Mouse (Mus musculus) hindbrain, embryonic 15.5 days (tissue): ENCODE data around the gene Padi1. TPM values are rescaled to one million over a fixed set of nuclear protein-coding genes. Genes with fewer than 3 reads are reported as not detected.

Source experiments
- ATAC-seq: fragments of 200-750 bp; cut with Nextera tagmentation; 2 replicates; pipeline ENCODE4 v1.8.0; 2017; ENCODE audit warnings: low read depth, moderate number of reproducible peaks, moderate TSS enrichment; ENCODE audit not compliant: low FRiP score
- H3K27ac ChIP-seq: fragments of 300-500 bp; sonication (generic); replicated peaks from 2 replicates; pipeline ENCODE4 v1.5.1; 2015; ENCODE audit warnings: mild to moderate bottlenecking, inconsistent platforms
- H3K27me3 ChIP-seq: fragments of 300-500 bp; sonication (generic); 2 replicates; pipeline ENCODE4 v1.6.1; 2015; ENCODE audit warnings: control low read depth, inconsistent platforms
- H3K36me3 ChIP-seq: fragments of 300-500 bp; sonication (generic); 2 replicates; pipeline ENCODE4 v1.6.1; 2015; ENCODE audit warnings: control low read depth, inconsistent platforms
- H3K4me1 ChIP-seq: fragments of 300-500 bp; sonication (generic); replicated peaks from 2 replicates; pipeline ENCODE4 v1.6.1; 2015; ENCODE audit warnings: control low read depth, inconsistent platforms
- H3K4me2 ChIP-seq: fragments of 300-500 bp; sonication (generic); 2 replicates; pipeline ENCODE4 v1.6.1; 2015; ENCODE audit warnings: moderate library complexity, mild to moderate bottlenecking, inconsistent platforms
- H3K4me3 ChIP-seq: fragments of 300-500 bp; sonication (generic); 2 replicates; pipeline ENCODE4 v1.5.1; 2015; ENCODE audit warnings: mild to moderate bottlenecking, inconsistent platforms
- H3K9ac ChIP-seq: fragments of 300-500 bp; sonication (generic); 2 replicates; pipeline ENCODE4 v1.6.1; 2015; ENCODE audit warnings: inconsistent platforms
- H3K9me3 ChIP-seq: fragments of 300-500 bp; sonication (generic); 2 replicates; pipeline ENCODE4 v1.6.1; 2016; ENCODE audit warnings: control low read depth, inconsistent platforms
- WGBS: fragments of 180-500 bp; shearing (Covaris S2); methylation state at CpG from one replicate; pipeline ENCODE4 v1.1.7; 2015; 5-methylcytosine and 5-hydroxymethylcytosine counted together
- polyA plus RNA-seq: library from polyadenylated mRNA; unstranded; fragments of >200 nt; fragmentation: Nextera tagmentation; extraction: Ambion mirVana; gene quantifications from 2 replicates; pipeline ENCODE4 v1.2.1, GENCODE M21; 2015

Gene Padi1
- polyA plus RNA-seq, 1 experiment from 2014 or later: 0.06 TPM

DNA sequence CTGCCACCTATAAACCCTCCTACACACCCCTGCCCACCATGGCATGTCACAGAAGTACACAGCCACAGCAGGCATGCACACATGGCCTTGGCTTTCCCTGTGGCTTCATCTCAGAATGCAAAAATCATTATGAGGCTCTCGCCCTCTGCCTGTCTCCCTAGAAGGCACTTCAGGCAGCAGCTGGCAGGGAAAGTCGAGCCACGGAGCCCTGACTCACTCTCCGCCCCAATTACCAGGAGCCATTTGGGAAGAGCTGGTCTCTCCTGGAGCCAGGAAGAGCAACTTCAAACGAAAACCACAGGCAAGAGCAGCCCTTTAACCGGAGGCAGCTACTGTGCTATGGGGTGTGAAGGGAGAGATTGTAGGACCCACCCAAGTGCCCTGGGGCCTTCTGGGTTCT is 31.1 kb upstream of the Padi1 start:
- no peak for ATAC-seq
- WGBS: 66% methylated on average over 6 of the region's 6 CpGs
- Histone ChIP-seq H3K9ac (no peak overlapping the region), H3K9me3 (no peaks in the 10 kb centered on the region), H3K36me3 (no peaks in the 10 kb centered on the region), H3K27me3 (no peaks in the 10 kb centered on the region), H3K4me1 (no peaks in the 10 kb centered on the region), H3K4me3 (no peak overlapping the region), H3K27ac (no peak overlapping the region), H3K4me2 (no peak overlapping the region)

DNA sequence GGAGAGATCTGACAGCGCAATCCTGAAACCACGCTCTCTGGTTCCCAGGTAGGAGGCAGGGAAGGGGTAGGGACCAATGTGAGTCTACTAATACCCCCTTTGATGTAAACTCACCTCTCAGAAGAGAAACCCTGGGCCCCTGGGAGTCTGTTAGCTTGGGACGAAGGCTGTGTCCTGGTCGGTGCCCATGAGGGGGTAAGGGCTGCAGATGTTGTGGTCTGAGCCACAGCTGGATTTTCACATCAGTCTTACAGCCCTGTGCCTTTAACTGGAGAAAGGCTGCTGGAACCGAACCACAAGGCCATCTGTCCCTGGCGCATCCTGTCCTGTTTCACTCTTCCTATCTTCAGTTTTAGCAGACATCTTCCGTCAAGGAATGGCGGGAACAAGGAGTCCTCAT is 30.6 kb upstream of the Padi1 start:
- H3K4me2 ChIP-seq: no peak overlapping the region
- H3K9me3 ChIP-seq: no peaks in the 10 kb centered on the region
- H3K27ac ChIP-seq: no peak overlapping the region
- no peak for ATAC-seq
- H3K36me3 ChIP-seq: no peaks in the 10 kb centered on the region
- H3K4me1 ChIP-seq: no peaks in the 10 kb centered on the region
- no peak overlapping the region for H3K4me3 ChIP-seq
- WGBS: 90% methylated on average over 8 of the region's 8 CpGs
- H3K9ac ChIP-seq: no peak overlapping the region
- H3K27me3 ChIP-seq: no peaks in the 10 kb centered on the region

DNA sequence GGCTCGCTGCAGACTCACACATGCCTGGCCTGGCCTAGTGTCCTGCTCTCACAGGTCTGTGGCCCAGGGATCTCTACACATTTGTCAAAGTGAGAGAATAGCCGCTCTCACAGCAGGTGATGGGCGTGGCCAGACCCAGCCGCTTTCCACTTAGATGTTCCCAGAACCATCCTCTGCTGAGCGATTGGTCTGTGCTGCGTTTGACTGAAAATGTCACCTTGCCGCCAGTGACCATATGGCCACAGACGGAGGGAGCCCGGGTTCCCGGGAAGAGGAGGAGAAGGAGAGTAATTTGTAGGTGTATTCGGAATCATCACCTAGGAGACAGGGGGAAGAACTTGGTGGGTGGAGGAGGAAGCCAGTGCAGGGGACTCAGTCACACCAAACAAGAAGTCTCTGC is 27.4 kb upstream of the Padi1 start:
- Histone ChIP-seq H3K4me1 (peaks cover 3% of the 10 kb centered on the region; the same call in 1 of the 2 replicates), H3K27ac (no peak overlapping the region), H3K9me3 (no peaks in the 10 kb centered on the region), H3K27me3 (no peaks in the 10 kb centered on the region), H3K36me3 (no peaks in the 10 kb centered on the region), H3K4me3 (no peak overlapping the region), H3K9ac (no peak overlapping the region), H3K4me2 (no peak overlapping the region)
- ATAC-seq: no peak
- 71% methylated on average over 11 of the region's 11 CpGs for WGBS

DNA sequence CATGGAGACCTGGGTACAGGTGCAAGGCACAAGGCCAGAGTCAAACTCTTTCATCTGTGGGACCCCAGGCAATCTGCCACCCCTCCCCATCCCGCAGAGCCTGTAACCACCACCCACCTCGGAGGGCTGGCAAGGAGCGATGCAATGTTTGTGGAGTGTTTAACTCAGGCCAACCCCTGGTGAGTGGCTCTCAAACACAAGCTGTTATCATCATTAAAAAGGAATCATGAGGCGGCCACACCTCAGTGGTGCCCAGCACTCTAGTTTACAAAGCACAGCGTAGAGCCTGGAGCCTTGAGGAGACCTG is 27.1 kb upstream of the Padi1 start:
- Histone ChIP-seq H3K9me3 (no peaks in the 10 kb centered on the region), H3K4me1 (peaks cover 3% of the 10 kb centered on the region; the same call in 1 of the 2 replicates), H3K27me3 (no peaks in the 10 kb centered on the region), H3K4me3 (no peak overlapping the region), H3K4me2 (no peak overlapping the region), H3K36me3 (no peaks in the 10 kb centered on the region), H3K27ac (no peak overlapping the region), H3K9ac (no peak overlapping the region)
- 78% methylated on average over 5 of the region's 5 CpGs for WGBS
- no peak for ATAC-seq

DNA sequence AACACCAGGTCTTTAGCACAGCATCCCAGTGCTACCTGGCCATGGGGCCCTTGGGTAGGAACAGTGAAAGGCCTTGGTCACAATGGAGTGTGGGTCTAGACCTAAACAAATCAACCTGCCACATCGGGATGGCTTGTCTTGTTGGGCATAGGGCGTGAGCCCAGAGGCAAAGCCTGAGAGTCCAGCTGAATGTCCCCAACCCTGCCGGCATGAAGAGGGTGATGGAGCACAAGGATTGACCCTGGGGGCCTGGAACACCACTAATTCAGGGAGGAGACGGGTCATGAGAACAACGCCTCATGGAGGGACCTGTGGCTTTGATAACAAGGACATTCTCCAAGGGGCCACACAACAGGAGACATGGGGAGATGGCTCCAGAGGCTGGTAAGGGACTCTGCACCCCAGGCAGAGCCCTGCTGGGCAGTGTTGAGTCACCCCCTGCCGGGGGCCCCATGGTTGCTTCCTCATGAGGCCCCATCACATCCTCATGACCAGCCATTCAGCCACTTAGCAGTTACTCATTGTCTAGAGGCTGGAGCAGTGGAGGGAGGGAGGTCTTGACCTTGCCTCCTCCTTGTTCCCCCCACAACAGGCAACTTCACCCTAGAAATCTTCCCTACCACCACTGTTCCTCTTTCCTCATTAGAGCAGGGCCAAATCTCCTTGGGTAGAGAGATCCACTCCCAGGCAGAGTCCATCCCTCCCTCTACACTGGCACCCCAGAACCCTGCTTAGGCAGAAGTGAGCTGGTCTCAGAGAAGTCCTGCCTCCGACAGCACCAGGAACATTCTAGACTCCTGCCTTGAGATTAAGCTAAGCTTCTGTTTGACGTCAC is 26.5 kb upstream of the Padi1 start:
- H3K4me3 ChIP-seq: no peak overlapping the region
- no peaks in the 10 kb centered on the region for H3K27me3 ChIP-seq
- no peaks in the 10 kb centered on the region for H3K36me3 ChIP-seq
- 96% methylated on average over 8 of the region's 8 CpGs for WGBS
- no peak overlapping the region for H3K4me2 ChIP-seq
- no peak for ATAC-seq
- no peaks in the 10 kb centered on the region for H3K9me3 ChIP-seq
- H3K9ac ChIP-seq: no peak overlapping the region
- no peak overlapping the region for H3K27ac ChIP-seq
- H3K4me1 ChIP-seq: peaks cover 3% of the 10 kb centered on the region; the same call in 1 of the 2 replicates

DNA sequence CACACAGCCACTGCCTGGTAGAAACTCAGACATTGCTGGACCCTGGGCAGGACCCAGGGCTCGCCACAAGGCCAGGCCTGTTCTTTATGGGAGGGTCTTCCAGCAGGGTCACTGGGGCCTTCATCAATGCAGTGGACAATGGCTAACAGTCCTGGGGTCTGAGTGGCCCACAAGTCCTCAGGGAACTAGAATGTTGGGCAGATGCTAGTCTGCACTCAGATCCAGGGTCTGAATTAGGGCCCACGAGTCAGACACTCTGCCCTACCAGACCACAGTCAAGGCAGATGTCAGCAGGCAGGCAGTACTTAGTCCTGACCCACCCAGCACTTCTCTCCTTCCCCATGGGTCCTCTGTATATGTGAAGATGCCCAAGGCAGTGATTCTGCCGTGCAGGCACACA is 25.8 kb upstream of the Padi1 start:
- ATAC-seq: no peak
- H3K27ac ChIP-seq: no peak overlapping the region
- WGBS: 89% methylated on average over 3 of the region's 3 CpGs
- H3K4me1 ChIP-seq: peaks cover 3% of the 10 kb centered on the region; the same call in 1 of the 2 replicates
- H3K36me3 ChIP-seq: no peaks in the 10 kb centered on the region
- no peaks in the 10 kb centered on the region for H3K9me3 ChIP-seq
- no peak overlapping the region for H3K4me3 ChIP-seq
- H3K27me3 ChIP-seq: no peaks in the 10 kb centered on the region
- H3K4me2 ChIP-seq: no peak overlapping the region
- H3K9ac ChIP-seq: no peak overlapping the region

DNA sequence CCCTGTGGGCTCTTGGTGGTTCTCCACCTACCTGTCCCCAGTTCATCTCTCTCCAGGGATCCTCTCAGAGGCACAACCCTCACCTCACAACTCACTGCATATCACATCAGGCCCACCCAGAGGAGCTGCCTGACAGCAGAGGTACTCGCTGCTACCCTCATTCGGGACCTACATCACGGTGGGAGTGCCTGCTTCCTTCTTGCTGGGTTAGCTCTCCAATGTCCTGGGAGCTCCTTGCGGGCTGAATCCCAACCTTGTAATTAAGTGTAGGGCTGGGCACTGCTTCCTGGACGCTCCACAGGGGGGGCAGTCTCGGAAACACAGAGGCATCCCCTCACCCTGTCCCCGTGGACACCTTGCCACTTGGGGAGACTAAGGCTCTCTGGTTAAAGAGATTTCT is 25.3 kb upstream of the Padi1 start:
- no peak overlapping the region for H3K4me3 ChIP-seq
- H3K9ac ChIP-seq: no peak overlapping the region
- H3K27ac ChIP-seq: no peak overlapping the region
- H3K27me3 ChIP-seq: no peaks in the 10 kb centered on the region
- no peaks in the 10 kb centered on the region for H3K9me3 ChIP-seq
- WGBS: 86% methylated on average over 7 of the region's 7 CpGs
- no peak overlapping the region for H3K4me2 ChIP-seq
- H3K36me3 ChIP-seq: no peaks in the 10 kb centered on the region
- peaks cover 3% of the 10 kb centered on the region; the same call in 1 of the 2 replicates for H3K4me1 ChIP-seq
- ATAC-seq: no peak

DNA sequence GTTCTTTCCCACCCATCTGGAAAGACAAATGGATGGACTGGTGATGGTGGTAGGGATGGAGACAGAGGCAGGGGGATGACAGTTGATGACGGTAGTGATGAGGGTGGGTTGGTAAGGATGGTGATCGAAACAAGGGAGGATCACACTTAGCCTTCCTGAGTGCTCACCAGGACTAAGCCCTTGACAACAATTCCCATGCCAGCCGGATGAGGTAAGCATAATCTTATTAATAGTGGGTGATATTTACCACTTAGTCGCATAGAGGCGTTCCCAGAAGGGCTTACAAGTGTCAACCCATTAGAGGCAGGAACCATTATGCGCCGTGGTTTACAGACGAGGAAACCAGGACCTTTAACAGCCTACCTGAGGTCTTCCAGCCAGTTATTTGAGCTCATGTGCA is 24.4 kb upstream of the Padi1 start:
- no peak overlapping the region for H3K27ac ChIP-seq
- H3K4me2 ChIP-seq: no peak overlapping the region
- peaks cover 3% of the 10 kb centered on the region; the same call in 1 of the 2 replicates for H3K4me1 ChIP-seq
- H3K27me3 ChIP-seq: no peaks in the 10 kb centered on the region
- 92% methylated on average over 8 of the region's 8 CpGs for WGBS
- no peak overlapping the region for H3K4me3 ChIP-seq
- no peaks in the 10 kb centered on the region for H3K9me3 ChIP-seq
- H3K36me3 ChIP-seq: no peaks in the 10 kb centered on the region
- ATAC-seq: no peak
- H3K9ac ChIP-seq: no peak overlapping the region

DNA sequence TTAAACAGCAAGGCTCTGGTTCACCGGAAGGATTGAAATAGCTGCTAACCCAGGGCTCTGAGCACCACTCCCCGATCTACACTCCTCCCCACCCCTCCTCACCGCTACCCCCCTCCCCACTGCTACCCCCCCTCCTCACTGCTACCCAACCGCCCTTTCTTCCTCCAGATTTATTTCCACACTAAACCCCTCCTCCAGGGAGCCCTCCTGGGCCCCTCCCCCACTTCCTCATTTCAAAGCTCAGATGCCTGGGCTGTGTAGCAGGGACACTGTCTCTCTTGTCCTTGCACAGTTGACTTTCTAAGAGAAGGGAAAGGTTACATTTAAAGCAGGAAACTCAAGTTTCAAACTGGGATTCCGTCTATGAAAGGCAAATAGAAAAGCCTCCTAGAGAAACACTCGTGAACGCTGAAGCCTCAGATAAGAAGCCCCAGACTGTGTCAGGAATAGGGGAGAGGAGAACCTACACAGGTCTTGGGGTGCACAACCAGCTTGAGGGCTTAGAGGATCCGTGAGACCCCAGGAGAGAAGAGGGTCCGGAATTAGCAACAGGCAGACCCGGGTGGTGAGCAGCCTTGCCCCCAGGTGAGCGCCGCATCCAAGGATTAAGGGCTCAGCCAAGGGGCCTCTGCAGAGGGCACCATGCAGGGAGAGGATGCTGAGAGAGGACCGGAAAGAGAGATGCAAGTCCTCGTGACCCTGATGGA is 23.1 kb upstream of the Padi1 start:
- peaks cover 3% of the 10 kb centered on the region; the same call in 1 of the 2 replicates for H3K4me1 ChIP-seq
- no peak overlapping the region for H3K4me3 ChIP-seq
- 6% methylated on average over 14 of the region's 14 CpGs for WGBS
- H3K27me3 ChIP-seq: no peaks in the 10 kb centered on the region
- H3K36me3 ChIP-seq: no peaks in the 10 kb centered on the region
- no peak for ATAC-seq
- H3K9me3 ChIP-seq: no peaks in the 10 kb centered on the region
- no peak overlapping the region for H3K27ac ChIP-seq
- H3K4me2 ChIP-seq: no peak overlapping the region
- H3K9ac ChIP-seq: no peak overlapping the region

DNA sequence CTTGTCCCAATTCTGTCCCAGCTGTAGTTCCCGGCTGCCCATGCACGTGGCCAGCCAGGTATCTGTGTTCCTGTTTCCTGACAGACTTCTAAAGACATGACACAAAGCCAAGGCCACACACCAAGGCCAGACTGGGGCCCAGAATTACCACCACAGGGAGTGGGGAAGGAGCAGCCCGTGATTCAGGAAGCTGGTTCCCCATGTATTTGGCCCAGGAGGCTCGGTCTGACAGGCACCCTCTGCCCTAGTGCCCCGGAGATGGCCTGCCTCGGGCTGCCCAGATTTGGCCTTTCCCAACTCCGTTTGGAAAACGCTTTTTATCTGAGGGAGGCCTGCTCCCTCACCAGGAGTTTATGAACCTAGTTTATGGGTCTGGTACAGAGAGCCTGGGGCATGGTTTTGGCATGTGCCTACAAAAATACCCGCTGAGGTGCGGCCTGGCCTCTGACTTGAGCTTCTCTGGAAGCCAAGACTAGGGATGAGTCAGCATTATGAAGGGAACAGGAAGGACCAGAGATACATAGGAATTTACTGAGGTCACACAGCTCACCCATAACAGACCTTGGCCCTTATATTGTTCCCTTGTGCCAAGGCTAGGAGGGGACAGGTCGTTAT is 16.6 kb upstream of the Padi1 start:
- no peaks in the 10 kb centered on the region for H3K4me1 ChIP-seq
- no peaks in the 10 kb centered on the region for H3K9me3 ChIP-seq
- H3K27ac ChIP-seq: no peak overlapping the region
- no peak overlapping the region for H3K4me2 ChIP-seq
- H3K36me3 ChIP-seq: no peaks in the 10 kb centered on the region
- H3K9ac ChIP-seq: no peak overlapping the region
- WGBS: 82% methylated on average over 11 of the region's 11 CpGs
- no peak for ATAC-seq
- no peak overlapping the region for H3K4me3 ChIP-seq
- H3K27me3 ChIP-seq: no peaks in the 10 kb centered on the region

DNA sequence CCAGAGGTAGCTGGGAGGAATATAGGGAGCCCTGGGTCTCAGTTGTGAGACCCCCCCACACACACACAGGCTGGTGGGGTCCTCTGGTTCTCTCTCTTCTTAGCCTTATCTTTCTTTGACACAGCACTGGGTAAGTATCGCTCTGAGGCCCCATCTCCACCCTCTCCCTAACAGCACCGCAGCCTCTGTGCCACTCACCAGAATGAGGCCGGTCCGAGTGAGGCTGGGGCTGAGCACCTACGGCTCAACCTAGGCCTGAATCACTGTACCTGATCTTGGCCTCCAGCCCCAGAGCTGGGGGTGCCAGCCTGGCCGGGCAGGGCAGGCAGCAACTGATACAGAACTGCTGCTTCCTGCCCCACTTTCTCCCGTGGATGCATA is 15.2 kb upstream of the Padi1 start:
- Histone ChIP-seq H3K4me3 (no peak overlapping the region), H3K4me1 (no peaks in the 10 kb centered on the region), H3K27ac (no peak overlapping the region), H3K9ac (no peak overlapping the region), H3K4me2 (no peak overlapping the region), H3K36me3 (no peaks in the 10 kb centered on the region), H3K27me3 (no peaks in the 10 kb centered on the region), H3K9me3 (no peaks in the 10 kb centered on the region)
- ATAC-seq: no peak
- 95% methylated on average over 7 of the region's 7 CpGs for WGBS

DNA sequence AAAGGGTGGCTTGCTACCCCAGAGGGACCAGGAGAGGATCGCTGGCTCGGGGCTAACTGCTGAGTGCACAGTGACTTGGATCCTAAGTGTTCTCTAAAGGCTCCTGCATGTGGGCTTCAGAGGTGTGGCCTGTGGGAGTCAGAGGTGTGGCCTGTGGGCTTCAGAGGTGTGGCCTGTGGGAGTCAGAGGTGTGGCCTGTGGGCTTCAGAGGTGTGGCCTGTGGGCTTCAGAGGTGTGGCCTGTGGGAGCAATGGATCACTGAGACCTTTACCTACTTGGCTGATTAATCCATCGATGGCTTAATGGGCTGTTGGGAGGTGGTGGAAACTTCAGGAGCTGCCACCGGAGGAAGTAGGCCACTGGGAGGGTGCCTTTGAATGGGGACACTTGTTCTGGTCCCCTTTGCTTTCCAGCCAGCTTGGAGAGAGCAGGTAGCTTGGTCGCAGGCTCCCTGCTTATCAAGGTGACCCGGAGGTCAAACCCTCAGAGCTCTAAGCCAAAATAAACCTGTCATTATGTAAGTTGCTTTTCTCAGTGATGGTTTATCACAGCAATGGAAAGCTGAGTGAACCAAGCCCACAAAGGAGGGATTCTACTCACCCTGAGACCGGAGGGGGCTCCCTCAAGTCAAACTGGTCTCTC is 14.7 kb upstream of the Padi1 start:
- no peaks in the 10 kb centered on the region for H3K4me1 ChIP-seq
- ATAC-seq: no peak
- H3K27me3 ChIP-seq: no peaks in the 10 kb centered on the region

More for the DNA sequence above, 14.7 kb upstream of the Padi1 start:
- Histone ChIP-seq H3K27ac (no peak overlapping the region), H3K4me3 (no peak overlapping the region), H3K36me3 (no peaks in the 10 kb centered on the region), H3K9ac (no peak overlapping the region), H3K4me2 (no peak overlapping the region), H3K9me3 (no peaks in the 10 kb centered on the region)
- 65% methylated on average over 7 of the region's 7 CpGs for WGBS
